ENCODE assay signal across 19 mouse cellular contexts in the genomic region with DNA sequence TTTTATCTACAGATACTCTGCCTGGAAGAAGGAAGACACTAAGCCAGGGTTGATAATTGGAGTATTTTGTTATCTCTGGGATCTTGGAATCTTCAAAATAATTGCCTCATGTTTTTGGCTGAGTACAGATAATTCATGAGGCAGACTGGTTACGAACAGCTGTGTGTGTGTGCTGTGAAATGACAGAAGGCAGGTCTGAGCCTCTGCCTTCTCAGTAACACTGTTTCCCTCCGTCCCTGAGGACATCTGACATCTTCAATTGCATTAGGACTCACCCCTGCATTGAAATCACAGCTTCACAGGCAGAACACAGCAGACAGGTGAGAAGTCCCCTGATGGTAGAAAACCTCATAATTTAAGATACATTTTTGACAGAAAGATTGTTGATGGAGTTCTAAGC.
A peak's percentile ranks its signal among the peaks of the same experiment; 100 is the strongest.
DNase-seq lines count a peak whose midpoint lies in the region; ATAC-seq and TF ChIP-seq lines count a peak whose summit lies in the region.
"Had no signal": no experiment of that assay in that cellular context is flagged by ENCODE, and none has a peak within 500 bp of the region (broad histone marks: within the 10 kb centered on the region; RNA-seq: fewer than 3 reads in every experiment).

No protein-coding gene starts in this region.

- H3K27ac ChIP-seq in hindbrain, embryonic 13.5 days: peak overlapping the region; percentile 13; the same call in 1 of the 2 replicates
- no peak overlapping the region for H3K27ac ChIP-seq in hindbrain, embryonic 11.5 days (ENCODE audit: low read depth, low read length)
- no peak overlapping the region for H3K27ac ChIP-seq in midbrain, embryonic 13.5 days
- no peak overlapping the region for H3K27ac ChIP-seq in midbrain, embryonic 15.5 days
- H3K27ac ChIP-seq: forebrain, embryonic 12.5 days; heart, adult 2 months; heart, embryonic 15.5 days had no signal

- no peak for TF ChIP-seq CTCF in brain, embryonic 14.5 days (IDR thresholded peaks at IDR 0.05; ENCODE audit: borderline replicate concordance, extremely low read depth, insufficient read depth, insufficient read length)

- no peak overlapping the region for H3K4me3 ChIP-seq in hindbrain, embryonic 13.5 days
- H3K4me3 ChIP-seq in hindbrain, embryonic 11.5 days (ENCODE audit: low read depth, low read length): no peak overlapping the region
- no peak overlapping the region for H3K4me3 ChIP-seq in midbrain, embryonic 13.5 days (replicated peaks)
- no peak overlapping the region for H3K4me3 ChIP-seq in midbrain, embryonic 15.5 days
- H3K4me3 ChIP-seq: forebrain, embryonic 12.5 days; heart, adult 2 months; heart, embryonic 15.5 days had no signal

- 54% methylated on average over 2 of the region's 2 CpGs for WGBS in hindbrain, embryonic 13.5 days
- WGBS in hindbrain, embryonic 11.5 days: 66% methylated on average over 2 of the region's 2 CpGs
- 42% methylated on average over 2 of the region's 2 CpGs for WGBS in midbrain, embryonic 13.5 days
- WGBS in midbrain, embryonic 15.5 days: 47% methylated on average over 2 of the region's 2 CpGs

- H3K4me1 ChIP-seq in hindbrain, embryonic 13.5 days (replicated peaks): 0 out of 2 replicates have a peak, but pooled peaks cover 7% of the 10 kb centered on the region
- H3K4me1 ChIP-seq in hindbrain, embryonic 11.5 days (replicated peaks; ENCODE audit: control insufficient read depth, insufficient read depth, low read length): no peaks in the 10 kb centered on the region
- peaks cover 10% of the 10 kb centered on the region for H3K4me1 ChIP-seq in midbrain, embryonic 13.5 days (replicated peaks)
- peaks cover 7% of the 10 kb centered on the region for H3K4me1 ChIP-seq in midbrain, embryonic 15.5 days
- H3K4me1 ChIP-seq: forebrain, embryonic 12.5 days; heart, embryonic 15.5 days had no signal

- H3K36me3 ChIP-seq in hindbrain, embryonic 13.5 days: no peaks in the 10 kb centered on the region
- no peaks in the 10 kb centered on the region for H3K36me3 ChIP-seq in hindbrain, embryonic 11.5 days (ENCODE audit: control insufficient read depth, insufficient read depth, low read length)
- H3K36me3 ChIP-seq in midbrain, embryonic 13.5 days: no peaks in the 10 kb centered on the region
- H3K36me3 ChIP-seq in midbrain, embryonic 15.5 days (replicated peaks): no peaks in the 10 kb centered on the region
- H3K36me3 ChIP-seq: forebrain, embryonic 12.5 days; heart, embryonic 15.5 days had no signal

- no peak for TF ChIP-seq POLR2A in brain, embryonic 14.5 days (IDR thresholded peaks at IDR 0.05; ENCODE audit: borderline replicate concordance, extremely low read depth, insufficient read depth, insufficient read length, poor library complexity, severe bottlenecking)

- no peaks in the 10 kb centered on the region for H3K9me3 ChIP-seq in hindbrain, embryonic 13.5 days
- no peaks in the 10 kb centered on the region for H3K9me3 ChIP-seq in hindbrain, embryonic 11.5 days (ENCODE audit: control insufficient read depth, low read length)
- H3K9me3 ChIP-seq in midbrain, embryonic 13.5 days: no peaks in the 10 kb centered on the region
- H3K9me3 ChIP-seq in midbrain, embryonic 15.5 days: no peaks in the 10 kb centered on the region
- H3K9me3 ChIP-seq: forebrain, embryonic 12.5 days; heart, embryonic 15.5 days had no signal

- no peak overlapping the region for H3K9ac ChIP-seq in hindbrain, embryonic 13.5 days
- H3K9ac ChIP-seq in hindbrain, embryonic 11.5 days (ENCODE audit: low read depth, low read length): no peak overlapping the region
- no peak overlapping the region for H3K9ac ChIP-seq in midbrain, embryonic 13.5 days (replicated peaks)
- H3K9ac ChIP-seq in midbrain, embryonic 15.5 days: no peak overlapping the region
- H3K9ac ChIP-seq: forebrain, embryonic 12.5 days; forebrain, postnatal 0 days; heart, embryonic 15.5 days had no signal

- ATAC-seq in hindbrain, embryonic 13.5 days (ENCODE audit: low FRiP score): no peak
- no peak for ATAC-seq in hindbrain, embryonic 11.5 days (ENCODE audit: low FRiP score)
- peak; percentile 40; the same call in 1 of the 2 replicates for ATAC-seq in midbrain, embryonic 13.5 days
- ATAC-seq in midbrain, embryonic 15.5 days (replicated peaks): no peak
- ATAC-seq: forebrain, postnatal 0 days; intestine, embryonic 16.5 days had no signal

- DNase-seq in hindbrain, embryonic 11.5 days (ENCODE audit: low spot score): no peak
- peak; percentile 11 for DNase-seq in brain, adult 2 months (ENCODE audit: low read depth, low spot score)
- peak; percentile 66 for DNase-seq in brain, embryonic 14.5 days (ENCODE audit: low read depth)
- no peak for DNase-seq in right cerebral cortex, postnatal 25 days
- DNase-seq: adrenal gland, adult 8-10 months; adrenal gland, postnatal 36 days; cerebellum, adult 11-12 months; cerebellum, adult 9-11 months; forebrain, postnatal 0 days; gastrocnemius, postnatal 14 days; heart, adult 2 months; heart, postnatal 14 days had no signal

- no peak overlapping the region for H3K4me2 ChIP-seq in hindbrain, embryonic 13.5 days
- H3K4me2 ChIP-seq in hindbrain, embryonic 11.5 days (replicated peaks; ENCODE audit: low read depth, low read length): no peak overlapping the region
- no peak overlapping the region for H3K4me2 ChIP-seq in midbrain, embryonic 13.5 days (replicated peaks)
- H3K4me2 ChIP-seq in midbrain, embryonic 15.5 days: no peak overlapping the region
- H3K4me2 ChIP-seq: forebrain, embryonic 12.5 days; heart, embryonic 11.5 days; heart, embryonic 15.5 days had no signal

- no peaks in the 10 kb centered on the region for H3K27me3 ChIP-seq in hindbrain, embryonic 13.5 days
- no peaks in the 10 kb centered on the region for H3K27me3 ChIP-seq in hindbrain, embryonic 11.5 days (ENCODE audit: control insufficient read depth, insufficient read depth, low read length)
- H3K27me3 ChIP-seq in midbrain, embryonic 13.5 days: no peaks in the 10 kb centered on the region
- no peaks in the 10 kb centered on the region for H3K27me3 ChIP-seq in midbrain, embryonic 15.5 days (replicated peaks)
- H3K27me3 ChIP-seq: forebrain, embryonic 12.5 days; heart, embryonic 15.5 days had no signal

Comparison
In these comparisons a context has a peak if more than half of its experiments do, and no peak if none do; other contexts are left out.
1. DNase-seq: peak in brain, adult 2 months (single experiment) and brain, embryonic 14.5 days (single experiment); none in hindbrain, embryonic 11.5 days (single experiment) and right cerebral cortex, postnatal 25 days (single experiment).